15 mouse cellular contexts compared by ENCODE assay signal in the genomic region with DNA sequence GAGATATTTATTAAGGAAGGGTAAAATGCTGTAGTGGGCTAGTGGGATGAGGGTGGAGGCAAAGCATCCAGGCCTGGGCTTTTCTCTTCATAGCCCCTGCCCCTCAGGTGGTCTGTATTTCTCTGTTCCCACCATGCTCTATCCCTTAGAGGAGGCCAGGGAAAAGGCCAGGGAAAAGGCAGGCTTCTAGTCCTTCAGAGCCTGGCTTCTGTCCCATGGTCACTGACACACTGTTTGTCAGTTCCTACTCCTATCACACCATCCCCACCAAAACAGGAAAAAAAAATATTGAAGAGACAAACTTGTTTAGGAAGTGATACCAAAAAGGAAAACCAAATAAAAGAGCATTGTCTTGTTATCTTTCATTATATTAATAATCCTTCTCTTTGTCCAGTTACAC.
"Had no signal": no experiment of that assay in that cellular context is flagged by ENCODE, and none has a peak within 500 bp of the region (broad histone marks: within the 10 kb centered on the region; RNA-seq: fewer than 3 reads in every experiment).

No protein-coding gene starts in this region.

- H3K4me2 ChIP-seq: limb, embryonic 12.5 days; liver, embryonic 13.5 days; lung, embryonic 15.5 days; neural tube, embryonic 15.5 days had no signal

- H3K27ac ChIP-seq: limb, embryonic 12.5 days; liver, embryonic 13.5 days; lung, embryonic 15.5 days; macrophage; stomach, postnatal 0 days had no signal

- DNase-seq: kidney, adult 18-20 months; kidney, postnatal 10 days; kidney, postnatal 4 days; liver; liver, embryonic 13.5 days; liver, postnatal 0 days; lung, postnatal 14 days; thymus, postnatal 4 days had no signal

- H3K9ac ChIP-seq: limb, embryonic 12.5 days; liver, embryonic 13.5 days; liver, postnatal 0 days; lung, embryonic 15.5 days; neural tube, embryonic 15.5 days had no signal

- H3K4me3 ChIP-seq: limb, embryonic 12.5 days; liver, embryonic 13.5 days; lung, embryonic 15.5 days; megakaryocyte, embryonic 14.5 days; myocyte; neural tube, embryonic 15.5 days had no signal

- H3K36me3 ChIP-seq: limb, embryonic 12.5 days; liver, embryonic 13.5 days; lung, embryonic 15.5 days; neural tube, embryonic 15.5 days had no signal

- H3K9me3 ChIP-seq: limb, embryonic 12.5 days; liver, embryonic 13.5 days; lung, embryonic 15.5 days; megakaryocyte, embryonic 14.5 days; neural tube, embryonic 15.5 days had no signal

- ATAC-seq: liver, postnatal 0 days had no signal

- H3K27me3 ChIP-seq: limb, embryonic 12.5 days; liver, embryonic 13.5 days; lung, embryonic 15.5 days; neural tube, embryonic 15.5 days had no signal

- H3K4me1 ChIP-seq: limb, embryonic 12.5 days had no signal
